Mouse (Mus musculus) lung, postnatal 0 days (tissue): ENCODE results near the gene Armh3.

Experiments
- CTCF ChIP-seq: IDR thresholded peaks from 2 replicates; pipeline ENCODE4 v1.5.1; 2016; ENCODE audit warnings: antibody characterized with exemption, mild to moderate bottlenecking
- EP300 ChIP-seq: IDR thresholded peaks from 2 replicates; pipeline ENCODE4 v1.6.1; 2016; ENCODE audit warnings: antibody characterized with exemption, mild to moderate bottlenecking, control low read depth

DNA sequence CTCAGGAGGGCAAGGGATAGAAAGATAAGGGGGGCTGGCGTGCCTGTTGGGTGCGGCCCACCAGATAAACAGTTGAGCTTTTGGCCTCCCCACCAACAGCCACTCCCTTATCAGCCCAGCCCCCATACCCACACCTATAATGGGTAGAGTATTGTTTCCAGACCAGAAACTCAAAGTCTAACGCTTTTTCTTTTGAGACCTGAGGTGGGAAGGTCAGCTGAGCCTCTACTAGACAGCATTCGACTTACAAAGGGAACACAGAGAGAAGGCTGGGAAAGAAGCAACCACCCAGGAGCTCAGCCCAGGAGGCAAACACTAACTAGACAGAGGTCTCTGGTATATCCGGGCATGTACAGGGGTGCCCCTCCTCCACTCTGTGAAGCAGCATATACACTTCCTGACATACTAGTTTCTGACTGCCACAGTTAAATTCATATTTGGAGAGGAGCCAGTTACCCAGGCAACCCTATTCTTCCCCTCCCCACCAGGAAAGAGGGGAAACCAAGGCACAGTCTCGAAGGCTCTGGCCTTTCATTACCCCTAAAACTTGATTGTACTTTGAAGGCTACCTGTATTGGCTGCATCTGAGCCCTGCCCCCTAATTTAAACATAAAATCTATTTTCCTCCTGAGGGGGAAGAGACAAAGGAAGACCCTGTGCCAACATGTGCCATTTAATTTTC, 39.1 kb upstream of the Armh3 start:
- TF ChIP-seq CTCF (no peak), EP300 (no peak)
